Mouse (Mus musculus) skeletal muscle tissue, adult 2 months (tissue): Measurements from ENCODE around the gene Knstrn.

ENCODE experiments used
- DNase-seq: peaks from one replicate; pipeline ENCODE4 v3.0.0-alpha.2; 2012; ENCODE audit warnings: low read depth, low spot score

The Knstrn gene

GRCm38 (mm10) chr2:118861454-118862339 lies 47.9 kb downstream of the Knstrn start, which contains the start of gene Ivd:
TSS of gene Ivd (plus strand) at chr2:118861954.
- peak; percentile 97 for DNase-seq

GRCm38 (mm10) chr2:118862340-118862675 lies 48.5 kb downstream of the Knstrn start:
- DNase-seq, result no peak

GRCm38 (mm10) chr2:118870601-118871000 lies 56.8 kb downstream of the Knstrn start:
- DNase-seq, result no peak

- DNase-seq, result no peak
Observed at GRCm38 (mm10) chr2:118871032-118871431, 57.2 kb downstream of the Knstrn start.

- no peak for DNase-seq
Observed at GRCm38 (mm10) chr2:118873018-118873417, 59.2 kb downstream of the Knstrn start.

GRCm38 (mm10) chr2:118873890-118874430 lies 60.2 kb downstream of the Knstrn start:
- no peak for DNase-seq

- no peak for DNase-seq
Observed at GRCm38 (mm10) chr2:118875316-118875715, 61.5 kb downstream of the Knstrn start.

- DNase-seq, result no peak
Observed at GRCm38 (mm10) chr2:118876453-118876852, 62.6 kb downstream of the Knstrn start.

- DNase-seq, result no peak
Observed at GRCm38 (mm10) chr2:118881019-118881418, 67.2 kb downstream of the Knstrn start.

GRCm38 (mm10) chr2:118881956-118882355 lies 68.2 kb downstream of the Knstrn start:
- no peak for DNase-seq

- peak; percentile 52 for DNase-seq
Observed at GRCm38 (mm10) chr2:118882840-118883679, 69.3 kb downstream of the Knstrn start.

- no peak for DNase-seq
Observed at GRCm38 (mm10) chr2:118887440-118887839, 73.6 kb downstream of the Knstrn start.

GRCm38 (mm10) chr2:118887845-118888548 lies 74.2 kb downstream of the Knstrn start:
- no peak for DNase-seq

GRCm38 (mm10) chr2:118891173-118891572 lies 77.4 kb downstream of the Knstrn start:
- DNase-seq, result no peak

- no peak for DNase-seq
Observed at GRCm38 (mm10) chr2:118895990-118896913, 82.4 kb downstream of the Knstrn start.

- no peak for DNase-seq
Observed at GRCm38 (mm10) chr2:118896914-118897291, 83.1 kb downstream of the Knstrn start.

- DNase-seq, result no peak
Observed at GRCm38 (mm10) chr2:118897392-118897791, 83.6 kb downstream of the Knstrn start.

GRCm38 (mm10) chr2:118897808-118898207 lies 84.0 kb downstream of the Knstrn start:
- DNase-seq, result no peak

- no peak for DNase-seq
Observed at GRCm38 (mm10) chr2:118898771-118899170, 85.0 kb downstream of the Knstrn start.

GRCm38 (mm10) chr2:118899306-118899705 lies 85.5 kb downstream of the Knstrn start:
- no peak for DNase-seq
